Mouse (Mus musculus) liver, adult 10 weeks (tissue): Measurements from ENCODE around the gene Wdr6. TPM values are rescaled to one million over a fixed set of nuclear protein-coding genes. Genes with fewer than 3 reads are reported as not detected.

Experiments used
- polyA plus RNA-seq: library from polyadenylated mRNA; stranded (reverse); fragments of 350-450 nt; fragmentation: Illumina TruSeq; extraction: RNeasy Lipid Tissue Mini Kit (QIAGEN cat#74804); gene quantifications from one replicate; pipeline ENCODE4 v1.2.3, GENCODE M21; 2014; ENCODE audit warnings: low read depth, low replicate concordance

Gene Wdr6
- polyA plus RNA-seq, result 0.93 TPM

GRCm38 (mm10) chr9:108578545-108579343 lies at the start of gene Wdr6:
Gene Wdr6, minus strand, starts transcription at chr9:108578739.

GRCm38 (mm10) chr9:108596998-108597764 lies 18.6 kb upstream of the Wdr6 start, which contains the start of gene P4htm:
Gene P4htm, minus strand, starts transcription at chr9:108597667.

GRCm38 (mm10) chr9:108569381-108570206 lies 8.9 kb downstream of the Wdr6 start, which contains the start of gene Dalrd3:
Gene Dalrd3, plus strand, starts transcription at chr9:108569886.

GRCm38 (mm10) chr9:108566815-108567776 lies 11.4 kb downstream of the Wdr6 start, which contains the start of gene Ndufaf3:
Gene Ndufaf3, minus strand, starts transcription at chr9:108567434.

GRCm38 (mm10) chr9:108560227-108560841 lies 18.2 kb downstream of the Wdr6 start, which contains the start of gene Impdh2:
Gene Impdh2, plus strand, starts transcription at chr9:108560286.

Other genes with a start within 250 kb of the Wdr6 start
- gene Gpx1, start 239.8 kb downstream of the Wdr6 start, polyA plus RNA-seq, result 303 TPM
- gene Usp4, start 230.9 kb downstream of the Wdr6 start, polyA plus RNA-seq, result 49.6 TPM
- gene 1700102P08Rik, start 185.9 kb downstream of the Wdr6 start, polyA plus RNA-seq, result not detected
- not detected for gene Ccdc36, start 150.3 kb downstream of the Wdr6 start, polyA plus RNA-seq
- gene BC048562, start 142.3 kb downstream of the Wdr6 start, polyA plus RNA-seq, result not detected
- gene Ccdc71, start 118.2 kb downstream of the Wdr6 start, polyA plus RNA-seq, result 1.9 TPM
- gene Klhdc8b, start 117.2 kb downstream of the Wdr6 start, polyA plus RNA-seq, result 1.4 TPM
- gene Lamb2, start 99.0 kb downstream of the Wdr6 start, polyA plus RNA-seq, result 0.79 TPM
- 7.2 TPM for gene Usp19, start 88.1 kb downstream of the Wdr6 start, polyA plus RNA-seq
- 49.3 TPM for gene Qars, start 71.0 kb downstream of the Wdr6 start, polyA plus RNA-seq
- 28.6 TPM for gene Qrich1, start 61.9 kb downstream of the Wdr6 start, polyA plus RNA-seq
- gene Impdh2, start 18.5 kb downstream of the Wdr6 start, polyA plus RNA-seq, result 20.3 TPM
- gene Ndufaf3, start 11.3 kb downstream of the Wdr6 start, polyA plus RNA-seq, result 3.4 TPM
- 5.1 TPM for gene Dalrd3, start 8.9 kb downstream of the Wdr6 start, polyA plus RNA-seq
- gene P4htm, start 18.9 kb upstream of the Wdr6 start, polyA plus RNA-seq, result not detected
- gene Arih2, start 70.6 kb upstream of the Wdr6 start, polyA plus RNA-seq, result 23.0 TPM
- 136 TPM for gene Slc25a20, start 83.3 kb upstream of the Wdr6 start, polyA plus RNA-seq
- 73.3 TPM for gene Prkar2a, start 110.6 kb upstream of the Wdr6 start, polyA plus RNA-seq
- gene Ip6k2, start 205.1 kb upstream of the Wdr6 start, polyA plus RNA-seq, result 123 TPM
- not detected for gene Nckipsd, start 229.6 kb upstream of the Wdr6 start, polyA plus RNA-seq
- not detected for gene Celsr3, start 247.6 kb upstream of the Wdr6 start, polyA plus RNA-seq